Mouse (Mus musculus): ENCODE measurements around the gene Gabrr2. TPM values are rescaled to one million over a fixed set of nuclear protein-coding genes. Genes with fewer than 3 reads are reported as not detected.
A peak's percentile ranks its signal among the peaks of the same experiment; 100 is the strongest.

Gabrr2 gene
- total RNA-seq (2021), result not detected
- long read RNA-seq, result 0 reads

GRCm38 (mm10) chr4:33062981-33063380 lies at the start of gene Gabrr2:
Gabrr2 (plus strand) TSS chr4:33062999.
- DNase-seq (ENCODE audit: low spot score in 2 of 2), result no peak

- DNase-seq (ENCODE audit: low spot score in 2 of 2), result peak; percentile 92
These were observed 44.3 kb upstream of the Gabrr2 start for GRCm38 (mm10) chr4:33018361-33018999.

DNA sequence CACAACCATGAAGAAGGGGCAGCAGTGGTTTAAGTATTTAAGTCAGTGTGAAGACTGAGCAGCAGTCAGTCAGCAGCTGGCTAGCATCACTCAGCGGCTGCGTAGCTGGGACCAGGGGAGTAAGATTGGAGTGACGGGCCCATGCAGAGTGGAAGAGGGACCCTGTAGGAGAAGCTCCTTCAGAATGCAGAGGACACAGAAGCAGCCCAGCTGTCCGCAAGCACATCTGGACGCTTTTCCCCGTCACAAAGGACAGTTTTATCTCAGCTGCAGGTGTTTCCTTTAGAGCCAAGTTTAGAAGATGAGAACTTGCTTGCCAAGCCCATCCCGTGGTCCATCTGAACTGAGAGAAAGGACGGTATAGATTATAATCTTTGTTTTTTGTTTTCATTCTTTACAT lies 38.4 kb upstream of the Gabrr2 start:
- no peak for DNase-seq (ENCODE audit: low spot score in 2 of 2)

DNA sequence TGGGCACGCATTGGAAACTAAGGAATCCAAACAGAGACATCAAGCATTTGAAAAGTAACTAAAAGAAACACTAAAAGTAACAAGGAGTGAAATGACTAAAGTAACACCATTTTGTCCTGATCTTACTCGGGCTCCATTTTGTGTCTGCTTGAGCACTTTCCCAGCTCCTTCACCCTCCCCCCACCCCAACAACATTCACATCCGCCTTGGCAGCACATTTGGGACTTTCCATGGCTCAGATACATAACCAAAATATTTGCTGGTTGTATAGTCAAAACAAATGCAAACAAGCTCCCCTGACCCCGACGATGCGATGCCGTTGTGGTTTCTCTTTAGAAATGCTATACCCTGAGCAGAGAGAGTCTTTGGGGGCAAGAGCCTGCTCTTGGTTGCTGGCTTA lies 33.7 kb upstream of the Gabrr2 start:
- no peak for DNase-seq (ENCODE audit: low spot score in 2 of 2)

DNA sequence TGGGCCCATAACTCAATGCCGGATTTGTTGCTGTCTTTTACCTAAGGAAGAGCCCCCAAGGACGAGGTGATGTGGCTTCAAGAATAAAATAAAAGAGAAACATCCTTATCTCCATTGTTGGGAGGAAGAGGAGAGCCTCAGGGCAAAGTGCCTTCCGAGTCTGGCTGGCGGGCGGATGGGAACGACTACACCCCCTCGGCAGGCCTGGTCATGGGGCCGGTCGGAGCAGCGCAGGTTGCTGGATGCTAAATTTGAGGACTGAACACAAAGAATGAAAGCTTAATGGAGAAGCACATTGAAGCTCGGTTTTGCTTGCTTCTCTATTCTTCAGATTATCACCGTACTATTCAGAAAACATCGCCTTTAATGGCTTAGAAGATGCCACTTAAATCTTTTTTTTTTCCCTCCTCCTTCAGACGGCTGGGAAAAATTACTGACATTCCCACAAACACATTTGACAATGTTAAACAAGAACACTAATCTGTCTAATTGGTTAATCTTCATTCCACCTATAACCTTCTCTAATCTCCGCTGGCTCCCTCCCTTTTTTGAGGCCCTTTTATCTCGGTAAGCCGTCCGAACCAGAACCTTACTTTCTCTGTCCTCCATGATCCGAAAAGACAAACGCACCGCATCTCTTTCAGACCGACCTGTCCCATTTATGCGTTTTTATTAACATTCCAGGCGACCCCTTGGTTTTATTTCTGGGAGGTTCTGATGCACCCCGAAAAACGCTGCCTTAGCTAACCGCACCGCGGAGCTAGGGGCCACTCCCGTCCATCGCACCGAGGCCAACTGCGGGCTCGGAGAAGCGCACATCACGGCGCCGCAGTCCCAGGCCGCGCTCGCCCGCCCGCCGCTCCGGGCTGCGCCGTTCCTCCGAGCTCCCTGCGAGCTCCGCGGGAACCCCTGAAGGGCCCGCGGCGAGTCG lies 32.3 kb upstream of the Gabrr2 start:
- peak in 1 of 2 experiments; percentile 53 for DNase-seq (ENCODE audit: low spot score in 2 of 2)

DNA sequence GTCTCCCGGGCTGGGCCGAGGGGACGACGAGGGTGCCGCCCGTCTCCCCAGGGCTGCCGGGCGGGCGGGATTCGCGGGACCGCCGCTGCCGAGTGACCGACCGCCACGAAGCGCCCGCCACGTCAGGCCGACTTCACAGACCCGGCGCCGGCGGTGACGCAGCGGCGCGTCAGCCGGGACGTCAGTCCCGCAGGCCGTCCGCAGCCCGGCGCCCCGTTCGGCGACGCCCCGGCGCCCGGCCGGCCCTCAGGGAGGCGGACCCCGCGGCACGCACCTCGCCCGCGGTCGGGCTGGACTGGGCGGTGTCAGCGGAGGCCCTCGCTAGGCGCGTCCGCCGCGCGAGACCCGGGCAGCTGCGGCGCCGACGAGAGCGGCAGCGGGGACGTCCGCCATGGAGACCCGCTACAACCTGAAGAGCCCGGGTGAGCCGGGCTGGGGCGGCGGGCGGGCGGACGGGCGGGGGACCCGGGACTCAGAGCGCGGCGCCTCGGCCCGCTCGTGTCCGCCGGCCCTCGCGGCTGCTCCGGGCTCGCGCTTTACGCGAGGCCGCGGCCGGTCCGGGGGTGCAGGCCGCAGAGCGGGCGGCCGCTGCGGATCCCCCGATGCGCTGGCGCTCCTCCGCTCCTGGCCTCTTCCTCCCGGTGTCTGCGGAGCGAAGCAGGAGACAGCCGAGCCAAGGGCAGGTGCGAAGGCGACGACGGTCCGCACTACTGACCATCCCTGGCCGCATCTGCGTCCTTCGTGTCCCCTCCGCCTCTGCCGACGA lies 31.4 kb upstream of the Gabrr2 start, which contains the start of gene Ube2j1:
TSS of gene Ube2j1 (plus strand) at position 222 of the 766 bp plus-strand sequence.
- DNase-seq (ENCODE audit: low spot score in 2 of 2), result peak; percentile 82 to 91

- DNase-seq (ENCODE audit: low spot score in 2 of 2), result no peak
These were observed 30.8 kb upstream of the Gabrr2 start for GRCm38 (mm10) chr4:33032045-33032444.

GRCm38 (mm10) chr4:33033515-33033914 lies 29.3 kb upstream of the Gabrr2 start:
- DNase-seq (ENCODE audit: low spot score in 2 of 2), result no peak

GRCm38 (mm10) chr4:33039826-33040225 lies 23.0 kb upstream of the Gabrr2 start:
- no peak for DNase-seq (ENCODE audit: low spot score in 2 of 2)

DNA sequence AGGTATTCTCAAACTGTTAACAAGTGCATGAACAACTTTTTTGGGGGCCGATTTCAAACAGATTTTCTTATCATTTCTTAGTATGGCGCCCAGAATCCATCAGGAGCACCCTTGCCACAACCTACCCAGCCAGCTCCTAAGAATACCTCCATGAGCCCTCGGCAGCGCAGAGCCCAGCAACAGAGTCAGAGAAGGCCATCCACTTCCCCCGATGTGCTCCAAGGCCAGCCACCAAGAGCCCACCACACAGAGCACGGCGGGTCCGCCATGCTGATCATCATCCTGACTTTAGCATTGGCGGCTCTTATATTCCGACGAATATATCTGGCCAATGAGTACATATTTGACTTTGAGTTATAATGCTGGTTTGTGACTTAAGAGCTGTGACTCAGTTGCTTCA lies 13.2 kb upstream of the Gabrr2 start:
- DNase-seq (ENCODE audit: low spot score in 2 of 2), result no peak

- DNase-seq (ENCODE audit: low spot score in 2 of 2), result no peak
These were observed 10.7 kb upstream of the Gabrr2 start for GRCm38 (mm10) chr4:33052055-33052454.

DNA sequence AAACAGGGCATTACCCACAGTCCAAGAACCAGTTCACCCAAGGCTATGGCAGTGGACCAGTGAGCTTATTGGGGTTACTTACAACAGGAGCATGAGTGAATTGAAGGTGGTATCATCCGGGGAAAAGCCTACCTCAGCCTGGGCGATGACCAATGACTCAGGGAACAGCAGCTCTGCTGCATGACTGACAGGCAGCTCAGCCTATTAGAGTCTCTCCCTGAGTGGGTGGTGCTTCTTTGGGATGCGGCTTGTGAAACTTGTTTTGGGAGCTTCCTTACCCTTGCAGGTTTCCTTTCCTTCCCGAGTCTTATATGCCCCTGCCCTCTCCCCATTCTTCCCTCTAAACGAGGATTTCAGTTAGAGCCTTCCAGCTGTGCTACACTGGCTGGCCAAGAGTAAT lies 10.1 kb upstream of the Gabrr2 start:
- DNase-seq (ENCODE audit: low spot score in 2 of 2), result peak in 1 of 2 experiments; percentile 28

DNA sequence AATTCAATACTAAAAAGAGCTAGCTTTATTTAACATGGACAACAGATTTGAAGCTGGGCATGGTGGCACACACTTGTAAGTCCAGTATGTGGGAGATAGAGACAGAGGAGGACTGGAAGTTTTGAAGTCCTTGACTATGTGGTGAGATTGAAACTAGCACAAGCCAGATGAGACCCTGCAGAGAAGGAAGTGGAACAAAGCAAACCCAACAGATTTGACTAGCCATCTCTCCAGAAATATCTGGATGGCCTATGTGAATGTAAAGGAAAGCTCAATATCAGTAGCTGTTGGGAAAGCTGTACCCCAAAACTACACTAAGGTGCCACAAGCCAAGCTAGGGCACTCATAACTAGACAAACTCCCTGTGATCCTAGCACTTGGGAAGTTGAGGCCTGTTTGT lies 8.4 kb upstream of the Gabrr2 start:
- DNase-seq (ENCODE audit: low spot score in 2 of 2), result no peak

GRCm38 (mm10) chr4:33056317-33056716 lies 6.5 kb upstream of the Gabrr2 start:
- DNase-seq (ENCODE audit: low spot score in 2 of 2), result no peak

- DNase-seq (ENCODE audit: low spot score in 2 of 2), result peak in 1 of 2 experiments; percentile 19
These were observed 4.7 kb upstream of the Gabrr2 start for GRCm38 (mm10) chr4:33057890-33058687.

GRCm38 (mm10) chr4:33061158-33061557 lies 1.6 kb upstream of the Gabrr2 start:
- no peak for DNase-seq (ENCODE audit: low spot score in 2 of 2)

DNA sequence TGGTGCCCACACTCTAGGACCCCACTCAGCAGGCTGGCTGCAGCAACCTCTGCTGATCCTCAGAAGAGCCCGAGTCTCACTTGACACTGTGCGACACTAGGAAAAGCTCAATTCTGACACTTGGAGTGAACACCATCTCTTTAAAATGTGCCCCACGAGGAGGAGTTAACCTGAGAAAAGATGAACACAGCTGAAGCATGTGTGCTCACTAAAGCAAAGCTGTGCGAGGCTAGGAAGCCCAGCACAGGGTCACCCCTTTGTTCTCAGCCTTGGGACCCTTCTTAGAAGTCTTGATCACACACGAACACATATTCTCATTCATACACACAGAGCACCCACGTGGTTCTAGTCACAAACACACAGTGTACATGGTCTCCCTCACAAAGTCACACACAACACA lies 2.2 kb downstream of the Gabrr2 start:
- DNase-seq (ENCODE audit: low spot score in 2 of 2), result no peak

GRCm38 (mm10) chr4:33066223-33066960 lies 3.6 kb downstream of the Gabrr2 start:
- no peak for DNase-seq (ENCODE audit: low spot score in 2 of 2)

- no peak for DNase-seq (ENCODE audit: low spot score in 2 of 2)
These were observed 4.5 kb downstream of the Gabrr2 start for GRCm38 (mm10) chr4:33067331-33067730.

GRCm38 (mm10) chr4:33067826-33068225 lies 5.0 kb downstream of the Gabrr2 start:
- DNase-seq (ENCODE audit: low spot score in 2 of 2), result no peak

Data from layer of hippocampus, postnatal 10 days (tissue).